Mouse (Mus musculus): Measurements from ENCODE around the gene Gm20422. TPM values are rescaled to one million over a fixed set of nuclear protein-coding genes. Genes with fewer than 3 reads are reported as not detected.

Gene Gm20422
- polyA plus RNA-seq, 1 experiment from 2014 or later: not detected

GRCm38 (mm10) chr8:69752437-69752836 is 22.2 kb downstream of the Gm20422 start:
- no peak for ATAC-seq (replicated peaks; ENCODE audit: insufficient number of reproducible peaks, low FRiP score, low TSS enrichment)
- peaks cover 3% of the 10 kb centered on the region; the same call in 1 of the 2 replicates for H3K36me3 ChIP-seq (ENCODE audit: control insufficient read depth, insufficient read depth, low read length)
- no peak overlapping the region for H3K4me3 ChIP-seq (ENCODE audit: low read depth, low read length)
- no peak overlapping the region for H3K4me2 ChIP-seq
- H3K9me3 ChIP-seq (replicated peaks; ENCODE audit: control insufficient read depth, low read length): no peaks in the 10 kb centered on the region
- no peak overlapping the region for H3K9ac ChIP-seq (ENCODE audit: low read depth, low read length)
- 85% methylated on average over 2 of the region's 2 CpGs for WGBS (ENCODE audit: insufficient replicate concordance)
- no peak overlapping the region for H3K27ac ChIP-seq (ENCODE audit: low read depth, low read length)
- H3K27me3 ChIP-seq (ENCODE audit: control insufficient read depth, insufficient read depth, low read length): no peaks in the 10 kb centered on the region
- H3K4me1 ChIP-seq (ENCODE audit: control insufficient read depth, insufficient read depth, low read length): peaks cover 4% of the 10 kb centered on the region; the same call in 1 of the 2 replicates

GRCm38 (mm10) chr8:69749544-69750454 is 24.9 kb downstream of the Gm20422 start, which contains the start of gene Zfp963:
Gene Zfp963 (minus strand): TSS chr8:69749970.
- Histone ChIP-seq H3K4me2 (peak within 1 kb of the TSS; percentile 62), H3K4me3 (ENCODE audit: low read depth, low read length) (peak within 1 kb of the TSS; percentile 80), H3K4me1 (ENCODE audit: control insufficient read depth, insufficient read depth, low read length) (peaks cover 4% of the 10 kb centered on the region; the same call in 1 of the 2 replicates), H3K9me3 (replicated peaks; ENCODE audit: control insufficient read depth, low read length) (no peaks in the 10 kb centered on the region), H3K27me3 (ENCODE audit: control insufficient read depth, insufficient read depth, low read length) (no peaks in the 10 kb centered on the region), H3K9ac (ENCODE audit: low read depth, low read length) (peak within 1 kb of the TSS; percentile 95), H3K27ac (ENCODE audit: low read depth, low read length) (peak within 1 kb of the TSS; percentile 99), H3K36me3 (ENCODE audit: control insufficient read depth, insufficient read depth, low read length) (no peaks in the 10 kb centered on the region)
- WGBS (ENCODE audit: insufficient replicate concordance): 3% methylated on average over 48 of the region's 48 CpGs
- peak; percentile 98 for ATAC-seq (replicated peaks; ENCODE audit: insufficient number of reproducible peaks, low FRiP score, low TSS enrichment)

- 76% methylated on average over 2 of the region's 2 CpGs for WGBS (ENCODE audit: insufficient replicate concordance)
- Histone ChIP-seq H3K9me3 (replicated peaks; ENCODE audit: control insufficient read depth, low read length) (no peaks in the 10 kb centered on the region), H3K4me1 (ENCODE audit: control insufficient read depth, insufficient read depth, low read length) (no peaks in the 10 kb centered on the region), H3K27ac (ENCODE audit: low read depth, low read length) (no peak overlapping the region), H3K9ac (ENCODE audit: low read depth, low read length) (no peak overlapping the region), H3K4me3 (ENCODE audit: low read depth, low read length) (no peak overlapping the region), H3K4me2 (no peak overlapping the region), H3K27me3 (ENCODE audit: control insufficient read depth, insufficient read depth, low read length) (no peaks in the 10 kb centered on the region), H3K36me3 (ENCODE audit: control insufficient read depth, insufficient read depth, low read length) (peaks cover 3% of the 10 kb centered on the region; the same call in 1 of the 2 replicates)
- ATAC-seq (replicated peaks; ENCODE audit: insufficient number of reproducible peaks, low FRiP score, low TSS enrichment): no peak
Observed at GRCm38 (mm10) chr8:69741231-69741630, 33.5 kb downstream of the Gm20422 start.

- no peak overlapping the region for H3K4me3 ChIP-seq (ENCODE audit: low read depth, low read length)
- H3K4me2 ChIP-seq: no peak overlapping the region
- H3K27ac ChIP-seq (ENCODE audit: low read depth, low read length): no peak overlapping the region
- no peaks in the 10 kb centered on the region for H3K9me3 ChIP-seq (replicated peaks; ENCODE audit: control insufficient read depth, low read length)
- H3K4me1 ChIP-seq (ENCODE audit: control insufficient read depth, insufficient read depth, low read length): no peaks in the 10 kb centered on the region
- H3K9ac ChIP-seq (ENCODE audit: low read depth, low read length): no peak overlapping the region
- no peaks in the 10 kb centered on the region for H3K27me3 ChIP-seq (ENCODE audit: control insufficient read depth, insufficient read depth, low read length)
- WGBS (ENCODE audit: insufficient replicate concordance): 78% methylated on average over 6 of the region's 6 CpGs
- peaks cover 3% of the 10 kb centered on the region; the same call in 1 of the 2 replicates for H3K36me3 ChIP-seq (ENCODE audit: control insufficient read depth, insufficient read depth, low read length)
- ATAC-seq (replicated peaks; ENCODE audit: insufficient number of reproducible peaks, low FRiP score, low TSS enrichment): no peak
Observed at GRCm38 (mm10) chr8:69740763-69741162, 33.9 kb downstream of the Gm20422 start.

GRCm38 (mm10) chr8:69735495-69735894 is 39.2 kb downstream of the Gm20422 start:
- Histone ChIP-seq H3K4me2 (no peak overlapping the region), H3K27ac (ENCODE audit: low read depth, low read length) (no peak overlapping the region), H3K27me3 (ENCODE audit: control insufficient read depth, insufficient read depth, low read length) (no peaks in the 10 kb centered on the region), H3K36me3 (ENCODE audit: control insufficient read depth, insufficient read depth, low read length) (no peaks in the 10 kb centered on the region), H3K4me3 (ENCODE audit: low read depth, low read length) (no peak overlapping the region), H3K4me1 (ENCODE audit: control insufficient read depth, insufficient read depth, low read length) (no peaks in the 10 kb centered on the region), H3K9ac (ENCODE audit: low read depth, low read length) (no peak overlapping the region), H3K9me3 (replicated peaks; ENCODE audit: control insufficient read depth, low read length) (no peaks in the 10 kb centered on the region)
- 87% methylated on average over 1 of the region's 1 CpGs for WGBS (ENCODE audit: insufficient replicate concordance)
- no peak for ATAC-seq (replicated peaks; ENCODE audit: insufficient number of reproducible peaks, low FRiP score, low TSS enrichment)

GRCm38 (mm10) chr8:69717232-69717580 is 57.5 kb downstream of the Gm20422 start:
- Histone ChIP-seq H3K27ac (ENCODE audit: low read depth, low read length) (no peak overlapping the region; the same call in 1 of the 2 replicates), H3K9me3 (replicated peaks; ENCODE audit: control insufficient read depth, low read length) (no peaks in the 10 kb centered on the region), H3K4me1 (ENCODE audit: control insufficient read depth, insufficient read depth, low read length) (peaks cover 8% of the 10 kb centered on the region), H3K36me3 (ENCODE audit: control insufficient read depth, insufficient read depth, low read length) (no peaks in the 10 kb centered on the region; the same call in 1 of the 2 replicates), H3K9ac (ENCODE audit: low read depth, low read length) (no peak overlapping the region; the same call in 1 of the 2 replicates), H3K4me3 (ENCODE audit: low read depth, low read length) (peak overlapping the region; percentile 23), H3K27me3 (ENCODE audit: control insufficient read depth, insufficient read depth, low read length) (no peaks in the 10 kb centered on the region), H3K4me2 (peak overlapping the region; percentile 57)
- ATAC-seq (replicated peaks; ENCODE audit: insufficient number of reproducible peaks, low FRiP score, low TSS enrichment): no peak; the same call in 1 of the 2 replicates
- WGBS (ENCODE audit: insufficient replicate concordance): 39% methylated on average over 5 of the region's 5 CpGs

GRCm38 (mm10) chr8:69716403-69717231 is 58.1 kb downstream of the Gm20422 start:
- Histone ChIP-seq H3K9ac (ENCODE audit: low read depth, low read length) (peak overlapping the region; percentile 99), H3K4me1 (ENCODE audit: control insufficient read depth, insufficient read depth, low read length) (peaks cover 8% of the 10 kb centered on the region), H3K9me3 (replicated peaks; ENCODE audit: control insufficient read depth, low read length) (no peaks in the 10 kb centered on the region), H3K27me3 (ENCODE audit: control insufficient read depth, insufficient read depth, low read length) (no peaks in the 10 kb centered on the region), H3K27ac (ENCODE audit: low read depth, low read length) (peak overlapping the region; percentile 100), H3K4me2 (peak overlapping the region; percentile 61), H3K36me3 (ENCODE audit: control insufficient read depth, insufficient read depth, low read length) (no peaks in the 10 kb centered on the region; the same call in 1 of the 2 replicates), H3K4me3 (ENCODE audit: low read depth, low read length) (peak overlapping the region; percentile 82)
- ATAC-seq (replicated peaks; ENCODE audit: insufficient number of reproducible peaks, low FRiP score, low TSS enrichment): peak; percentile 99
- WGBS (ENCODE audit: insufficient replicate concordance): under 1% methylated on average over 52 of the region's 52 CpGs

- no peak overlapping the region for H3K27ac ChIP-seq (ENCODE audit: low read depth, low read length)
- H3K4me1 ChIP-seq (ENCODE audit: control insufficient read depth, insufficient read depth, low read length): peaks cover 8% of the 10 kb centered on the region
- ATAC-seq (replicated peaks; ENCODE audit: insufficient number of reproducible peaks, low FRiP score, low TSS enrichment): no peak
- H3K9ac ChIP-seq (ENCODE audit: low read depth, low read length): peak overlapping the region; percentile 49; the same call in 1 of the 2 replicates
- H3K9me3 ChIP-seq (replicated peaks; ENCODE audit: control insufficient read depth, low read length): no peaks in the 10 kb centered on the region
- H3K27me3 ChIP-seq (ENCODE audit: control insufficient read depth, insufficient read depth, low read length): no peaks in the 10 kb centered on the region
- H3K36me3 ChIP-seq (ENCODE audit: control insufficient read depth, insufficient read depth, low read length): no peaks in the 10 kb centered on the region; the same call in 1 of the 2 replicates
- H3K4me3 ChIP-seq (ENCODE audit: low read depth, low read length): peak overlapping the region; percentile 82
- H3K4me2 ChIP-seq: peak overlapping the region; percentile 61
- 82% methylated on average over 6 of the region's 6 CpGs for WGBS (ENCODE audit: insufficient replicate concordance)
Observed at GRCm38 (mm10) chr8:69715366-69715765, 59.3 kb downstream of the Gm20422 start.
